Mouse (Mus musculus) monocyte, adult 5-6 weeks (primary cell): Measurements from ENCODE around the gene Tbxa2r. TPM values are rescaled to one million over a fixed set of nuclear protein-coding genes. Genes with fewer than 3 reads are reported as not detected.

Source experiments
- ATAC-seq: fragments of 153-309, 156-312 bp; replicated peaks from 2 replicates; pipeline ENCODE4 v1.8.0; 2017; ENCODE audit warnings: mild to moderate bottlenecking; ENCODE audit not compliant: low TSS enrichment, insufficient number of reproducible peaks, severe bottlenecking, poor library complexity, low FRiP score
- total RNA-seq: library from RNA; stranded (forward); fragments of 200-1000, 200-491, 200-594 nt; gene quantifications from 3 replicates; pipeline ENCODE4 v1.2.3, GENCODE M21; 2017

Gene Tbxa2r
- total RNA-seq, 1 experiment from 2014 or later, result not detected

GRCm38 (mm10) chr10:81358209-81358608 is 29.7 kb downstream of the Tbxa2r start:
- no peak for ATAC-seq

- ATAC-seq, result peak; percentile 34
Measured at GRCm38 (mm10) chr10:81358841-81359240, 30.3 kb downstream of the Tbxa2r start.

GRCm38 (mm10) chr10:81360721-81361120 is 32.2 kb downstream of the Tbxa2r start:
- no peak for ATAC-seq

- ATAC-seq, result no peak
Measured at GRCm38 (mm10) chr10:81362336-81362949, 33.9 kb downstream of the Tbxa2r start.

- ATAC-seq, result no peak
Measured at GRCm38 (mm10) chr10:81363436-81364346, 35.2 kb downstream of the Tbxa2r start.

GRCm38 (mm10) chr10:81364666-81365065 is 36.1 kb downstream of the Tbxa2r start:
- no peak for ATAC-seq

GRCm38 (mm10) chr10:81365073-81365472 is 36.5 kb downstream of the Tbxa2r start:
- no peak for ATAC-seq

- peak; percentile 33 for ATAC-seq
Measured at GRCm38 (mm10) chr10:81365672-81366476, 37.3 kb downstream of the Tbxa2r start, which contains the start of gene 4930404N11Rik. Gene 4930404N11Rik, minus strand, starts transcription at chr10:81365816.

GRCm38 (mm10) chr10:81366477-81367206 is 38.1 kb downstream of the Tbxa2r start:
- no peak for ATAC-seq

- ATAC-seq, result no peak
Measured at GRCm38 (mm10) chr10:81367207-81367495, 38.6 kb downstream of the Tbxa2r start.

- ATAC-seq, result no peak
Measured at GRCm38 (mm10) chr10:81375322-81375721, 46.8 kb downstream of the Tbxa2r start.

- no peak for ATAC-seq
Measured at GRCm38 (mm10) chr10:81376561-81377361, 48.2 kb downstream of the Tbxa2r start.

GRCm38 (mm10) chr10:81377362-81377664 is 48.8 kb downstream of the Tbxa2r start:
- ATAC-seq, result no peak

- peak; percentile 6; the same call in 1 of the 2 replicates for ATAC-seq
Measured at GRCm38 (mm10) chr10:81377793-81378552, 49.4 kb downstream of the Tbxa2r start, which contains the start of gene Fzr1. Gene Fzr1, minus strand, starts transcription at chr10:81378516.

GRCm38 (mm10) chr10:81378553-81379182 is 50.1 kb downstream of the Tbxa2r start:
- ATAC-seq, result peak; percentile 90

- ATAC-seq, result no peak
Measured at GRCm38 (mm10) chr10:81379183-81379553, 50.6 kb downstream of the Tbxa2r start.

- no peak for ATAC-seq
Measured at GRCm38 (mm10) chr10:81379809-81380378, 51.4 kb downstream of the Tbxa2r start.
